Mouse (Mus musculus): ENCODE results near the gene Naa80. TPM values are rescaled to one million over a fixed set of nuclear protein-coding genes. Genes with fewer than 3 reads are reported as not detected.
A peak's percentile ranks its signal among the peaks of the same experiment; 100 is the strongest.
"Not testable (repeated sequence)": the region's sequence is repeated elsewhere in the genome, so short reads cannot be mapped to it uniquely, and the experiment has no call there.

The Naa80 gene
- polyA plus RNA-seq, 1 experiment: 18.6 TPM

DNA sequence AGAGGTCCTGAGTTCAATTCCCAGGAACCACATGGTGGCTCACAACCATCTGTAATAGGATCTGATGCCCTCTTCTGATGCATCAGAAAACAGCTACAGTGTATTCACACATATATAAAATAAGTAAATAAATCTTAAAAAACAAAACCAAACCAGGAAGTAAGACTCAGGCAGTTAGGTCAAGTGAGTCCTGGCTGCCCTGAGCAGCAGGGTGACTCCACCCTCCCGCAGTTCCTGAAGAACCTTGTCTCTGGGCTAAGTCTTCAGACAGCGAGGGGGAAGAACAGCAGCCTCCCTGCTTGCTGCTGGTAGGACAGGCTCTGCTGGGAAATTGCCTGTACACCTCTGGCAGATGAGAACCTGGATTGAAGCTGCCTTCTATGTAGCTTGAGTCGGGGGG is 22.3 kb upstream of the Naa80 start:
- Histone ChIP-seq H3K27me3 (ENCODE audit: control insufficient read depth, insufficient read depth, low read length, poor library complexity, severe bottlenecking) (no peaks in the 10 kb centered on the region), H3K36me3 (ENCODE audit: control insufficient read depth, insufficient read depth, low read length, poor library complexity, severe bottlenecking) (peaks cover 34% of the 10 kb centered on the region), H3K9me3 (replicated peaks; ENCODE audit: control insufficient read depth, insufficient read depth, low read length, poor library complexity, severe bottlenecking) (no peaks in the 10 kb centered on the region), H3K27ac (ENCODE audit: insufficient read depth, low read length) (no peak overlapping the region), H3K4me1 (ENCODE audit: control insufficient read depth, insufficient read depth, low read length) (no peaks in the 10 kb centered on the region), H3K4me3 (ENCODE audit: low read depth, low read length) (no peak overlapping the region), H3K9ac (ENCODE audit: low read depth, poor library complexity, severe bottlenecking) (peak overlapping the region; percentile 46; the same call in 1 of the 2 replicates)
- TF ChIP-seq POLR2A (IDR thresholded peaks at IDR 0.05; ENCODE audit: insufficient read depth, low read length) (no peak), EP300 (IDR thresholded peaks at IDR 0.05; ENCODE audit: insufficient read depth, low read depth, low read length) (no peak), CTCF (IDR thresholded peaks at IDR 0.05; ENCODE audit: low read depth, low read length) (no peak)

DNA sequence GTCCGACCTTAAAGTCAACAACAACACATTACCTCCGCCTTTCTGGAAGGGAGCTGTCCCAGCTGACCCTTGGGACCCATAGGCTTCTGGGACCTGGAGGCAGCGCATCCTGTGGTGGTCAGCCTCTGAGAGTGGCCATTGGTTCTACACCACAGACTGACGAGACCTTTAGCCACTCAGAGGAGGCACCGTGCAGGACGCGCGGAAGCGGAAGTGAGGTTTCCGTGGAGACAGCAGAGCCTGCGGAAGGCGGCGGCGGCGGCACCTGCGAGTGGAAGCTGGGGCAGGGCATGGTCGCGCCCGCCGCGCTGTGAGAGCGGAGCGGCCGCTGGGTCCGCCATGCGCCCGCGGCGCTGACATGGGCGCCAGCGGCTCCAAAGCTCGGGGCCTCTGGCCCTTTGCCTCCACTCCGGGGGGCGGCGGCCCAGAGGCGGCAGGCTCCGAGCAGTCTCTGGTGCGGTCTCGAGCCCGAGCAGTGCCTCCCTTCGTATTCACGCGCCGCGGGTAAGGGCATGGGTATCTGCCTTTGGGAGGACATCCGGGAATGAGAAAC is 15.6 kb upstream of the Naa80 start, which contains the start of gene Tusc2:
Gene Tusc2, plus strand, starts transcription at position 227 of the 553 bp plus-strand sequence.
- no peaks in the 10 kb centered on the region for H3K27me3 ChIP-seq (ENCODE audit: control insufficient read depth, insufficient read depth, low read length, poor library complexity, severe bottlenecking)
- H3K9ac ChIP-seq (ENCODE audit: low read depth, poor library complexity, severe bottlenecking): peak within 1 kb of the TSS; percentile 75
- H3K9me3 ChIP-seq (replicated peaks; ENCODE audit: control insufficient read depth, insufficient read depth, low read length, poor library complexity, severe bottlenecking): no peaks in the 10 kb centered on the region
- H3K4me1 ChIP-seq (ENCODE audit: control insufficient read depth, insufficient read depth, low read length): peaks cover 2% of the 10 kb centered on the region
- no peak within 1 kb of the TSS for H3K27ac ChIP-seq (ENCODE audit: insufficient read depth, low read length)
- peak within 1 kb of the TSS; percentile 70 for H3K4me3 ChIP-seq (ENCODE audit: low read depth, low read length)
- TF ChIP-seq CTCF (IDR thresholded peaks at IDR 0.05; ENCODE audit: low read depth, low read length) (no peak), EP300 (IDR thresholded peaks at IDR 0.05; ENCODE audit: insufficient read depth, low read depth, low read length) (no peak), POLR2A (IDR thresholded peaks at IDR 0.05; ENCODE audit: insufficient read depth, low read length) (no peak)
- H3K36me3 ChIP-seq (ENCODE audit: control insufficient read depth, insufficient read depth, low read length, poor library complexity, severe bottlenecking): peaks cover 33% of the 10 kb centered on the region

GRCm38 (mm10) chr9:107565556-107565955 is 13.1 kb upstream of the Naa80 start:
- not testable (repeated sequence) for H3K9me3 ChIP-seq (replicated peaks; ENCODE audit: control insufficient read depth, insufficient read depth, low read length, poor library complexity, severe bottlenecking); H3K27me3 ChIP-seq (ENCODE audit: control insufficient read depth, insufficient read depth, low read length, poor library complexity, severe bottlenecking); H3K9ac ChIP-seq (ENCODE audit: low read depth, poor library complexity, severe bottlenecking); H3K4me1 ChIP-seq (ENCODE audit: control insufficient read depth, insufficient read depth, low read length); H3K4me3 ChIP-seq (ENCODE audit: low read depth, low read length)
- TF ChIP-seq CTCF (IDR thresholded peaks at IDR 0.05; ENCODE audit: low read depth, low read length): peak; percentile 11
- Histone ChIP-seq H3K27ac (ENCODE audit: insufficient read depth, low read length) (peak overlapping the region; percentile 40), H3K36me3 (ENCODE audit: control insufficient read depth, insufficient read depth, low read length, poor library complexity, severe bottlenecking) (peaks cover 16% of the 10 kb centered on the region)

DNA sequence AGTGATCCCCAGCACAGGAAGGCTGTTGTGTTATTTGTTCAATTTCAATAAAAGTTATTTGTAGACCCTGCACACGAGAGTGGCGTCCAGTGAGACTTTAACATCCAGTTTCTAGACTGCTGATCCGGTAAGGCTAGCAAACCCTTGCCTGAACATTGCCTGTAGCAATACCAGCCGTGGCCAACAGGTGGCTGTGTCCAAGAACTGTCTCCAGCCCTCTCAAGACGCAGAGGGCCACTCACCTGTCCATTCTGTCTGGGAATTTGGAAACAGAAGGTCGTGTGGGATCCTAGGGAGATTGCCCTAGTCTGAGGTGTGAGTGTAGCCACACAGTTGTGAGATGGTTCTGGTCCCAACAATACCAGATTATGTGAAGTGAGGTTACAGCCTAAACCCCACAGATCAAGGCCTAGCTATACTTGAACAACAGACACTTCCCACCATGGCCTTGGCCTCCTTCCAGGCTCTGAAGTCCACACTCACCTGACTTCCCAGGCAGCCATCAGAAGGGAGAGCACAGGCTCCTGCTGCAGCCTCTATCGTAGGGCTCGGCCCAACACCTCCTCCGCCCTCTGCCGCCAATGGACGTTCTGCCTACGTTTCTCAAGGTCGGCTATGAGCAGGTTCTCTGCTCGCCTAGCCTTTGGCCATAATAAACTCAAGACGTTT is 12.5 kb upstream of the Naa80 start:
- Histone ChIP-seq H3K36me3 (ENCODE audit: control insufficient read depth, insufficient read depth, low read length, poor library complexity, severe bottlenecking) (peaks cover 10% of the 10 kb centered on the region; the same call in 1 of the 2 replicates), H3K9ac (ENCODE audit: low read depth, poor library complexity, severe bottlenecking) (no peak overlapping the region), H3K4me1 (ENCODE audit: control insufficient read depth, insufficient read depth, low read length) (peaks cover 2% of the 10 kb centered on the region), H3K4me3 (ENCODE audit: low read depth, low read length) (no peak overlapping the region), H3K27ac (ENCODE audit: insufficient read depth, low read length) (no peak overlapping the region), H3K9me3 (replicated peaks; ENCODE audit: control insufficient read depth, insufficient read depth, low read length, poor library complexity, severe bottlenecking) (no peaks in the 10 kb centered on the region), H3K27me3 (ENCODE audit: control insufficient read depth, insufficient read depth, low read length, poor library complexity, severe bottlenecking) (no peaks in the 10 kb centered on the region)
- TF ChIP-seq CTCF (IDR thresholded peaks at IDR 0.05; ENCODE audit: low read depth, low read length) (peak; percentile 75), EP300 (IDR thresholded peaks at IDR 0.05; ENCODE audit: insufficient read depth, low read depth, low read length) (no peak), POLR2A (IDR thresholded peaks at IDR 0.05; ENCODE audit: insufficient read depth, low read length) (no peak)

DNA sequence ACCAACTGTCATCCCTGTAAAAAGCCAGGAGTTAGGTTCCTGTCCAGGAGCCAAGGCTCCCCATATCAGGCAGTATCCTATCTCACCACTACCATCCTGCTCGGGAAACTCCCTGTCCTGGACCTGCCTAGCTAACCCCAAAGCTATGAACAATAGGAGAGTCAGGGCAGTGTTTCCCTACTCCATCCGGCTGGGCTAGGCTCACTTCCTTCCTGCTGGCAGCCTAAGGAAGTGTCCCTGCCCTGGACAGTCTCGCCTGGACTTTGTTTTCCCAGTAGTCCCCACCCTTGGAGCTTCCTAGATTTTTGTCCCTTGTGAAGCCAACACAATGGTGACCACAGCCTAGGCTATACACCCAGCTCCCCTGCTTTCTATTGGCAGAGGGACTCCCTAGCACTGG is 11.8 kb upstream of the Naa80 start:
- H3K4me3 ChIP-seq (ENCODE audit: low read depth, low read length): no peak overlapping the region
- H3K4me1 ChIP-seq (ENCODE audit: control insufficient read depth, insufficient read depth, low read length): peaks cover 2% of the 10 kb centered on the region
- TF ChIP-seq POLR2A (IDR thresholded peaks at IDR 0.05; ENCODE audit: insufficient read depth, low read length) (no peak), EP300 (IDR thresholded peaks at IDR 0.05; ENCODE audit: insufficient read depth, low read depth, low read length) (no peak), CTCF (IDR thresholded peaks at IDR 0.05; ENCODE audit: low read depth, low read length) (no peak)
- no peak overlapping the region for H3K9ac ChIP-seq (ENCODE audit: low read depth, poor library complexity, severe bottlenecking)
- no peaks in the 10 kb centered on the region for H3K27me3 ChIP-seq (ENCODE audit: control insufficient read depth, insufficient read depth, low read length, poor library complexity, severe bottlenecking)
- H3K27ac ChIP-seq (ENCODE audit: insufficient read depth, low read length): no peak overlapping the region
- H3K36me3 ChIP-seq (ENCODE audit: control insufficient read depth, insufficient read depth, low read length, poor library complexity, severe bottlenecking): peaks cover 11% of the 10 kb centered on the region
- no peaks in the 10 kb centered on the region for H3K9me3 ChIP-seq (replicated peaks; ENCODE audit: control insufficient read depth, insufficient read depth, low read length, poor library complexity, severe bottlenecking)

DNA sequence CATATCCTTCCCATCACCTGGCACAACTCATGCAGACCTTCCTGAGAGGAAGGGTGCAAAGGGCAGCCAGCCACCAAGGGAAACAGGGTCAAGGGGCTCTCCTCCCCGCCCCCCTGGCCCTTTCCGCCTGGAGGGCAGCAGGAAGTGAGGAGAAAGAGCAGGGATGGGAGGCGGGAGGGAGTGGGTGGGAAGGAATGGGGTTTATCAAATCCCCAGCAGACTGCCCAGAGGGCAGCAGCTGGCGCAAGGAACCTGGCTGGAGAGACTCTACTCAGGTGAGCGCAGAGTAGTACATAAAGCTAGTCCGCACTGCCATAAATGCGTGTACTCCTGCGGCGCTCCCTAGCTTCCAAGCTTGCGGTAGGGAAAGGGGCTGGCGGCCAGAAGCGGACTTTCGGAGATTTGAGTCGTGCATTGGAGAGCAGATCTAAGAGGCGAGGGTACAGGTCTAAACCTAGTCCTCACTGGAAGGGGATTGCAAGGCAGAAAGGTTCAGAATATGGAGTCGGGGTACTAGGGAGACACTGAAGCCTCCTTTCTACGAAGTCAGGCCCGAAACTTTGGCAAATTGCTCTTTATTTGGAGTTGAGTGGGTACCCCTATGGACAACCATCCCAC is 10.9 kb upstream of the Naa80 start, which contains the start of gene Hyal2:
Gene Hyal2, plus strand, starts transcription at position 244 of the 618 bp plus-strand sequence.
- peak within 1 kb of the TSS; percentile 87 for H3K9ac ChIP-seq (ENCODE audit: low read depth, poor library complexity, severe bottlenecking)
- H3K27me3 ChIP-seq (ENCODE audit: control insufficient read depth, insufficient read depth, low read length, poor library complexity, severe bottlenecking): no peaks in the 10 kb centered on the region
- H3K4me1 ChIP-seq (ENCODE audit: control insufficient read depth, insufficient read depth, low read length): peaks cover 2% of the 10 kb centered on the region
- no peak within 1 kb of the TSS; the same call in 1 of the 2 replicates for H3K27ac ChIP-seq (ENCODE audit: insufficient read depth, low read length)
- peak within 1 kb of the TSS; percentile 81 for H3K4me3 ChIP-seq (ENCODE audit: low read depth, low read length)
- TF ChIP-seq CTCF (IDR thresholded peaks at IDR 0.05; ENCODE audit: low read depth, low read length) (no peak), EP300 (IDR thresholded peaks at IDR 0.05; ENCODE audit: insufficient read depth, low read depth, low read length) (no peak), POLR2A (IDR thresholded peaks at IDR 0.05; ENCODE audit: insufficient read depth, low read length) (no peak)
- H3K36me3 ChIP-seq (ENCODE audit: control insufficient read depth, insufficient read depth, low read length, poor library complexity, severe bottlenecking): peaks cover 12% of the 10 kb centered on the region
- no peaks in the 10 kb centered on the region for H3K9me3 ChIP-seq (replicated peaks; ENCODE audit: control insufficient read depth, insufficient read depth, low read length, poor library complexity, severe bottlenecking)
